Mouse (Mus musculus): ENCODE results near the gene Ikbkg.
"Not testable (repeated sequence)": the region's sequence is repeated elsewhere in the genome, so short reads cannot be mapped to it uniquely, and the experiment has no call there.

Ikbkg gene

GRCm38 (mm10) chrX:74392535-74393443, at the start of gene Ikbkg, which contains the start of gene Fam3a:
TSS of gene Ikbkg (plus strand) at chrX:74393290.
TSS of gene Fam3a (minus strand) at chrX:74393272.
- DNase-seq (ENCODE audit: low spot score in 2 of 2) = peak; percentile 72 to 82

GRCm38 (mm10) chrX:74352645-74353466, 40.2 kb upstream of the Ikbkg start:
- no peak for DNase-seq (ENCODE audit: low spot score in 2 of 2)

GRCm38 (mm10) chrX:74353467-74353770, 39.7 kb upstream of the Ikbkg start, which contains the start of gene Lage3:
TSS of gene Lage3 (minus strand) at chrX:74353618.
- DNase-seq (ENCODE audit: low spot score in 2 of 2) = peak; percentile 67 to 79

- DNase-seq (ENCODE audit: low spot score in 2 of 2) = not testable (repeated sequence)
These were observed 36.0 kb upstream of the Ikbkg start for GRCm38 (mm10) chrX:74357069-74357468.

- DNase-seq (ENCODE audit: low spot score in 2 of 2) = no peak
These were observed 33.9 kb upstream of the Ikbkg start for GRCm38 (mm10) chrX:74359171-74359570.

GRCm38 (mm10) chrX:74367512-74367911, 25.6 kb upstream of the Ikbkg start:
- no peak for DNase-seq (ENCODE audit: low spot score in 2 of 2)

- peak; percentile 47 to 58 for DNase-seq (ENCODE audit: low spot score in 2 of 2)
These were observed 24.7 kb upstream of the Ikbkg start for GRCm38 (mm10) chrX:74368209-74368909.

- peak; percentile 78 to 82 for DNase-seq (ENCODE audit: low spot score in 2 of 2)
These were observed 20.1 kb upstream of the Ikbkg start, which contains the start of the genes Ubl4a and Slc10a3 for GRCm38 (mm10) chrX:74372888-74373549. TSS of gene Ubl4a (minus strand) at chrX:74373218. TSS of gene Slc10a3 (minus strand) at chrX:74373349.

GRCm38 (mm10) chrX:74384451-74384850, 8.6 kb upstream of the Ikbkg start:
- no peak for DNase-seq (ENCODE audit: low spot score in 2 of 2)

GRCm38 (mm10) chrX:74388153-74388552, 4.9 kb upstream of the Ikbkg start:
- no peak for DNase-seq (ENCODE audit: low spot score in 2 of 2)

- DNase-seq (ENCODE audit: low spot score in 2 of 2) = no peak
These were observed 7.0 kb downstream of the Ikbkg start for GRCm38 (mm10) chrX:74400136-74400535.

GRCm38 (mm10) chrX:74408340-74408739, 15.2 kb downstream of the Ikbkg start:
- no peak for DNase-seq (ENCODE audit: low spot score in 2 of 2)

- peak; percentile 44 to 72 for DNase-seq (ENCODE audit: low spot score in 2 of 2)
These were observed 20.3 kb downstream of the Ikbkg start for GRCm38 (mm10) chrX:74413377-74413776.

- DNase-seq (ENCODE audit: low spot score in 2 of 2) = peak in 1 of 2 experiments; percentile 5
These were observed 31.4 kb downstream of the Ikbkg start for GRCm38 (mm10) chrX:74424443-74424842.

GRCm38 (mm10) chrX:74425195-74425594, 32.1 kb downstream of the Ikbkg start:
- DNase-seq (ENCODE audit: low spot score in 2 of 2) = no peak

GRCm38 (mm10) chrX:74426256-74426655, 33.2 kb downstream of the Ikbkg start:
- no peak for DNase-seq (ENCODE audit: low spot score in 2 of 2)

GRCm38 (mm10) chrX:74427116-74427515, 34.0 kb downstream of the Ikbkg start:
- no peak for DNase-seq (ENCODE audit: low spot score in 2 of 2)

- no peak for DNase-seq (ENCODE audit: low spot score in 2 of 2)
These were observed 35.2 kb downstream of the Ikbkg start for GRCm38 (mm10) chrX:74428146-74428825.

GRCm38 (mm10) chrX:74428826-74429276, 35.8 kb downstream of the Ikbkg start, which contains the start of gene G6pdx:
TSS of gene G6pdx (minus strand) at chrX:74429194.
- DNase-seq (ENCODE audit: low spot score in 2 of 2) = peak; percentile 83

- DNase-seq (ENCODE audit: low spot score in 2 of 2) = peak; percentile 70 to 76
These were observed 36.3 kb downstream of the Ikbkg start for GRCm38 (mm10) chrX:74429290-74429821.
